Mouse (Mus musculus) midbrain, postnatal 0 days (tissue): Measurements from ENCODE around the gene Tnfaip8l3. TPM values are rescaled to one million over a fixed set of nuclear protein-coding genes. Genes with fewer than 3 reads are reported as not detected.

Source experiments
- ATAC-seq: fragments of 200-750 bp; cut with Nextera tagmentation; 2 replicates; pipeline ENCODE4 v1.8.0; 2017; ENCODE audit warnings: moderate number of reproducible peaks, mild to moderate bottlenecking, moderate TSS enrichment, moderate library complexity; ENCODE audit not compliant: low FRiP score
- DNase-seq: peaks from one replicate; pipeline ENCODE4 v3.0.0-alpha.2; 2015; ENCODE audit warnings: low spot score
- H3K27ac ChIP-seq: fragments of 300-500 bp; sonication (generic); 2 replicates; pipeline ENCODE4 v1.5.1; 2014; ENCODE audit warnings: low read depth, mild to moderate bottlenecking, low read length, mixed read lengths
- H3K27me3 ChIP-seq: fragments of 300-500 bp; sonication (generic); 2 replicates; pipeline ENCODE4 v1.6.1; 2014; ENCODE audit warnings: low read length, control low read depth, mixed read lengths; ENCODE audit not compliant: insufficient read depth
- H3K36me3 ChIP-seq: fragments of 300-500 bp; sonication (generic); 2 replicates; pipeline ENCODE4 v1.6.1; 2014; ENCODE audit warnings: low read length, control low read depth, mixed read lengths; ENCODE audit not compliant: insufficient read depth
- H3K4me1 ChIP-seq: fragments of 300-500 bp; sonication (generic); 2 replicates; pipeline ENCODE4 v1.6.1; 2014; ENCODE audit warnings: mild to moderate bottlenecking, control low read depth, antibody characterized with exemption, low read length, mixed read lengths; ENCODE audit not compliant: insufficient read depth
- H3K4me2 ChIP-seq: fragments of 300-500 bp; sonication (generic); 2 replicates; pipeline ENCODE4 v1.6.1; 2014; ENCODE audit warnings: low read depth, mild to moderate bottlenecking, low read length, mixed read lengths; ENCODE audit not compliant: poor library complexity, severe bottlenecking
- H3K4me3 ChIP-seq: fragments of 300-500 bp; sonication (generic); 2 replicates; pipeline ENCODE4 v1.5.1; 2014; ENCODE audit warnings: low read depth, mild to moderate bottlenecking, low read length, moderate library complexity
- H3K9ac ChIP-seq: fragments of 300-500 bp; sonication (generic); replicated peaks from 2 replicates; pipeline ENCODE4 v1.6.1; 2014; ENCODE audit warnings: mild to moderate bottlenecking, low read length, moderate library complexity, mixed read lengths; ENCODE audit not compliant: poor library complexity, severe bottlenecking
- H3K9me3 ChIP-seq: fragments of 300-500 bp; sonication (generic); 2 replicates; pipeline ENCODE4 v1.6.1; 2016; ENCODE audit warnings: low read length, control low read depth
- CTCF ChIP-seq: IDR thresholded peaks from 2 replicates; pipeline ENCODE4 v1.5.1; 2016; ENCODE audit warnings: antibody characterized with exemption, mild to moderate bottlenecking
- WGBS: fragments of 180-500 bp; shearing (Covaris S2); extraction: QIAGEN DNeasy Blood & Tissue Kit; methylation state at CpG from one replicate; pipeline ENCODE4 v1.1.7; 2014; 5-methylcytosine and 5-hydroxymethylcytosine counted together
- polyA plus RNA-seq: library from polyadenylated mRNA; unstranded; fragments of >200 nt; fragmentation: Nextera tagmentation; extraction: Ambion mirVana; gene quantifications from 2 replicates; pipeline ENCODE4 v1.2.1, GENCODE M21; 2015
- total RNA-seq: library from RNA; depleted of rRNA; stranded (reverse); fragments of >200 nt; gene quantifications from 2 replicates; pipeline ENCODE4 v1.2.3, GENCODE M21; 2014

The Tnfaip8l3 gene
- total and polyA plus RNA-seq, 2 experiments from 2014 or later = 0.33 to 2.2 TPM

GRCm38 (mm10) chr9:54074901-54075300, 6.7 kb upstream of the Tnfaip8l3 start:
- no peak overlapping the region for H3K9ac ChIP-seq

GRCm38 (mm10) chr9:54073688-54074087, 5.5 kb upstream of the Tnfaip8l3 start:
- Histone ChIP-seq H3K4me3 (no peak overlapping the region), H3K4me1 (no peaks in the 10 kb centered on the region), H3K36me3 (no peaks in the 10 kb centered on the region), H3K4me2 (no peak overlapping the region), H3K27ac (no peak overlapping the region), H3K9ac (no peak overlapping the region), H3K9me3 (no peaks in the 10 kb centered on the region), H3K27me3 (no peaks in the 10 kb centered on the region)
- no peak for DNase-seq
- no peak for ATAC-seq
- TF ChIP-seq CTCF = no peak
- WGBS = 82% methylated on average over 4 of the region's 4 CpGs

More at GRCm38 (mm10) chr9:54074901-54075300, 6.7 kb upstream of the Tnfaip8l3 start:
- H3K36me3 ChIP-seq = no peaks in the 10 kb centered on the region
- H3K27me3 ChIP-seq = no peaks in the 10 kb centered on the region
- no peak for ATAC-seq
- H3K4me2 ChIP-seq = no peak overlapping the region
- H3K4me1 ChIP-seq = no peaks in the 10 kb centered on the region
- H3K4me3 ChIP-seq = no peak overlapping the region
- TF ChIP-seq CTCF = no peak
- 92% methylated on average over 3 of the region's 3 CpGs for WGBS
- H3K9me3 ChIP-seq = no peaks in the 10 kb centered on the region
- no peak overlapping the region for H3K27ac ChIP-seq
- no peak for DNase-seq

DNA sequence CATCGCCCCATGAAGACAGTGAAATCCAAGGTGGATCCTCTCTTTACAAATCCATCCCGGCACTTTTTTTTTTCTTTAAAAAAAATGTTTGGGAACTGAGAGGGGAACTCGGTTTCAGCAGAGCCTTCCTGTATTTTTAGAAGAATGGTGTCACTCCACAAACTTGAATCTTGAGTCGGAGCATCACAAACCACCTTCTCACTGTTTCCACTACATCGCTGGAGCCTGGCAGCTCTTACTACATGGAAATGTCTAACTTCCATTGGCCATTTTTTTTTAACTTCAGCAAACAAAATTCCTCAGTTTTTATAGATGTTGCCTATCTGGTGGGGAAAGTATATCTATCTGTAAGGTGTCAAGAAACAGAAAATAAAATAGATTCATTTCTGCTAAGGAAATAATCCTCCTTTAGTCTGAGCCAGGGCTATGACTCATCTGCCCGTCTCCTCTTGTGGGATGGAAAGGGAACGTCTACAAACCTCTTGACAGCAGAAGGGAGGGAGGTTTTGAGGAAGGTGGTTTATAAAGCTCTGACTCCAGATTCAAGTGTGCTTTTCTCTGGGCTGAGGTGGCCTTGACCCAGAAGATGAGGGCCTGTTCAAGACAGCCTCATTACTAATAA, 3.4 kb upstream of the Tnfaip8l3 start:
- H3K27ac ChIP-seq = no peak overlapping the region
- no peaks in the 10 kb centered on the region for H3K4me1 ChIP-seq
- DNase-seq = no peak
- WGBS = 79% methylated on average over 7 of the region's 7 CpGs
- H3K9me3 ChIP-seq = no peaks in the 10 kb centered on the region
- H3K4me3 ChIP-seq = no peak overlapping the region
- ATAC-seq = no peak
- H3K36me3 ChIP-seq = no peaks in the 10 kb centered on the region
- no peak for TF ChIP-seq CTCF
- H3K4me2 ChIP-seq = no peak overlapping the region
- 0 out of 2 replicates have a peak, but pooled peaks cover 6% of the 10 kb centered on the region for H3K27me3 ChIP-seq
- H3K9ac ChIP-seq = no peak overlapping the region

- Histone ChIP-seq H3K4me1 (no peaks in the 10 kb centered on the region), H3K4me2 (peak overlapping the region; percentile 100), H3K27ac (no peak overlapping the region), H3K36me3 (no peaks in the 10 kb centered on the region), H3K27me3 (0 out of 2 replicates have a peak, but pooled peaks cover 6% of the 10 kb centered on the region), H3K9me3 (no peaks in the 10 kb centered on the region), H3K9ac (peak overlapping the region; percentile 33; the same call in 1 of the 2 replicates), H3K4me3 (peak overlapping the region; percentile 62)
- DNase-seq (no peak), ATAC-seq (no peak)
- no peak for TF ChIP-seq CTCF
- 52% methylated on average over 5 of the region's 5 CpGs for WGBS
Observed at GRCm38 (mm10) chr9:54069204-54069603, 1.0 kb upstream of the Tnfaip8l3 start.

DNA sequence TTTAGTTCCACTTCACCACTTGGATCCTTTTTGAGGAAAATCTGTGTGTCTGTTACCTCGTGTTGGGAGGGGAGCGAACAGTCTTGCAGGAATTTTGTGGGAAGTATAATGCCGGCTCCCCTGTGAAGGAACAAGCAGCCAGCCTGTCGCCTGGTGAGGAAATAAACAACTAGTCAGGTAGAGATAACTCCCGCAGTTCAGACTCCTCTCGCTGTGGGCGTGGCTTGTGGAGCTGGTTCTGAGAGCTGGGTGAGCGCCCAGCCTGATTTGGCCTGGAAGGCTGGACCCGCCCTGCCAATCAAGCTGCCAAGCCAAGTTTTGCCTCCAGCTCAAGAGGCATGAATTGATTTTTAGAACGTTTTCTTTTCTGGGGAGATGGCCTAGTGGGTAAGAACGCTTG, 589 bp upstream of the Tnfaip8l3 start:
- H3K4me1 ChIP-seq = no peaks in the 10 kb centered on the region
- H3K9ac ChIP-seq = peak overlapping the region; percentile 66; the same call in 1 of the 2 replicates
- DNase-seq (peak; percentile 80), ATAC-seq (no peak)
- no peak overlapping the region for H3K27ac ChIP-seq
- H3K9me3 ChIP-seq = no peaks in the 10 kb centered on the region
- 0 out of 2 replicates have a peak, but pooled peaks cover 6% of the 10 kb centered on the region for H3K27me3 ChIP-seq
- no peak for TF ChIP-seq CTCF
- WGBS = 1% methylated on average over 11 of the region's 11 CpGs
- peak overlapping the region; percentile 100 for H3K4me2 ChIP-seq
- peak overlapping the region; percentile 62 for H3K4me3 ChIP-seq
- H3K36me3 ChIP-seq = no peaks in the 10 kb centered on the region

- Histone ChIP-seq H3K27me3 (0 out of 2 replicates have a peak, but pooled peaks cover 6% of the 10 kb centered on the region), H3K9ac (peak overlapping the region; percentile 66), H3K27ac (no peak overlapping the region), H3K9me3 (no peaks in the 10 kb centered on the region), H3K4me2 (peak overlapping the region; percentile 100), H3K4me1 (no peaks in the 10 kb centered on the region), H3K36me3 (no peaks in the 10 kb centered on the region), H3K4me3 (peak overlapping the region; percentile 62)
- ATAC-seq = no peak
- 2% methylated on average over 16 of the region's 16 CpGs for WGBS
- TF ChIP-seq CTCF = no peak
- peak; percentile 4 for DNase-seq
Observed at GRCm38 (mm10) chr9:54067642-54068031, 551 bp downstream of the Tnfaip8l3 start.
